Mouse (Mus musculus): ENCODE measurements around the gene Usp15. TPM values are rescaled to one million over a fixed set of nuclear protein-coding genes. Genes with fewer than 3 reads are reported as not detected.

Gene Usp15
- polyA plus RNA-seq, 1 experiment from 2014 or later = 64.8 TPM

- ATAC-seq = peak; percentile 82
- WGBS = under 1% methylated on average over 48 of the region's 48 CpGs
- H3K36me3 ChIP-seq (ENCODE audit: control insufficient read depth, insufficient read depth, low read length) = no peaks in the 10 kb centered on the region
- no peaks in the 10 kb centered on the region; the same call in 1 of the 2 replicates for H3K9me3 ChIP-seq (ENCODE audit: control insufficient read depth, low read length)
- peaks cover 11% of the 10 kb centered on the region for H3K4me1 ChIP-seq (ENCODE audit: control insufficient read depth, insufficient read depth, low read depth, low read length)
- H3K27me3 ChIP-seq (replicated peaks; ENCODE audit: control insufficient read depth, insufficient read depth, low read length) = no peaks in the 10 kb centered on the region
- H3K4me2 ChIP-seq (ENCODE audit: low read length) = peak overlapping the region; percentile 82
- peak overlapping the region; percentile 88 for H3K27ac ChIP-seq (ENCODE audit: low read depth, low read length)
- H3K4me3 ChIP-seq (ENCODE audit: low read length) = peak overlapping the region; percentile 98
- peak overlapping the region; percentile 97 for H3K9ac ChIP-seq (ENCODE audit: low read depth, low read length)
These were observed 121.0 kb downstream of the Usp15 start for GRCm38 (mm10) chr10:123075751-123076242.

GRCm38 (mm10) chr10:123071997-123072396 lies 124.8 kb downstream of the Usp15 start:
- Histone ChIP-seq H3K4me3 (ENCODE audit: low read length) (no peak overlapping the region), H3K27ac (ENCODE audit: low read depth, low read length) (no peak overlapping the region), H3K9ac (ENCODE audit: low read depth, low read length) (no peak overlapping the region), H3K4me2 (ENCODE audit: low read length) (no peak overlapping the region), H3K36me3 (ENCODE audit: control insufficient read depth, insufficient read depth, low read length) (no peaks in the 10 kb centered on the region; the same call in 1 of the 2 replicates), H3K27me3 (replicated peaks; ENCODE audit: control insufficient read depth, insufficient read depth, low read length) (no peaks in the 10 kb centered on the region), H3K9me3 (ENCODE audit: control insufficient read depth, low read length) (no peaks in the 10 kb centered on the region; the same call in 1 of the 2 replicates), H3K4me1 (ENCODE audit: control insufficient read depth, insufficient read depth, low read depth, low read length) (peaks cover 11% of the 10 kb centered on the region)
- no peak for ATAC-seq
- WGBS = 93% methylated on average over 2 of the region's 2 CpGs

- Histone ChIP-seq H3K4me2 (ENCODE audit: low read length) (no peak overlapping the region), H3K9ac (ENCODE audit: low read depth, low read length) (no peak overlapping the region), H3K4me3 (ENCODE audit: low read length) (no peak overlapping the region), H3K27ac (ENCODE audit: low read depth, low read length) (no peak overlapping the region), H3K27me3 (replicated peaks; ENCODE audit: control insufficient read depth, insufficient read depth, low read length) (no peaks in the 10 kb centered on the region), H3K36me3 (ENCODE audit: control insufficient read depth, insufficient read depth, low read length) (no peaks in the 10 kb centered on the region), H3K4me1 (ENCODE audit: control insufficient read depth, insufficient read depth, low read depth, low read length) (no peaks in the 10 kb centered on the region), H3K9me3 (ENCODE audit: control insufficient read depth, low read length) (no peaks in the 10 kb centered on the region)
- ATAC-seq = no peak
- whole genome bisulfite sequencing = 90% methylated on average over 2 of the region's 2 CpGs
These were observed 133.8 kb downstream of the Usp15 start for GRCm38 (mm10) chr10:123063021-123063420.

- WGBS = 90% methylated on average over 6 of the region's 6 CpGs
- H3K36me3 ChIP-seq (ENCODE audit: control insufficient read depth, insufficient read depth, low read length) = no peaks in the 10 kb centered on the region
- H3K9ac ChIP-seq (ENCODE audit: low read depth, low read length) = no peak overlapping the region
- no peaks in the 10 kb centered on the region for H3K4me1 ChIP-seq (ENCODE audit: control insufficient read depth, insufficient read depth, low read depth, low read length)
- no peak overlapping the region for H3K27ac ChIP-seq (ENCODE audit: low read depth, low read length)
- no peak overlapping the region for H3K4me3 ChIP-seq (ENCODE audit: low read length)
- H3K9me3 ChIP-seq (ENCODE audit: control insufficient read depth, low read length) = no peaks in the 10 kb centered on the region
- ATAC-seq = no peak
- no peak overlapping the region for H3K4me2 ChIP-seq (ENCODE audit: low read length)
- H3K27me3 ChIP-seq (replicated peaks; ENCODE audit: control insufficient read depth, insufficient read depth, low read length) = no peaks in the 10 kb centered on the region
These were observed 136.0 kb downstream of the Usp15 start for GRCm38 (mm10) chr10:123060831-123061230.

GRCm38 (mm10) chr10:123057082-123057481 lies 139.7 kb downstream of the Usp15 start:
- H3K9ac ChIP-seq (ENCODE audit: low read depth, low read length) = no peak overlapping the region
- WGBS = 88% methylated on average over 1 of the region's 1 CpGs

GRCm38 (mm10) chr10:123056463-123056862 lies 140.3 kb downstream of the Usp15 start:
- ATAC-seq = no peak
- H3K4me1 ChIP-seq (ENCODE audit: control insufficient read depth, insufficient read depth, low read depth, low read length) = no peaks in the 10 kb centered on the region
- 63% methylated on average over 10 of the region's 10 CpGs for WGBS
- no peak overlapping the region for H3K27ac ChIP-seq (ENCODE audit: low read depth, low read length)
- H3K4me3 ChIP-seq (ENCODE audit: low read length) = no peak overlapping the region
- no peaks in the 10 kb centered on the region; the same call in 1 of the 2 replicates for H3K36me3 ChIP-seq (ENCODE audit: control insufficient read depth, insufficient read depth, low read length)
- no peak overlapping the region for H3K9ac ChIP-seq (ENCODE audit: low read depth, low read length)
- H3K4me2 ChIP-seq (ENCODE audit: low read length) = no peak overlapping the region
- no peaks in the 10 kb centered on the region for H3K27me3 ChIP-seq (replicated peaks; ENCODE audit: control insufficient read depth, insufficient read depth, low read length)
- no peaks in the 10 kb centered on the region for H3K9me3 ChIP-seq (ENCODE audit: control insufficient read depth, low read length)

More at GRCm38 (mm10) chr10:123057082-123057481, 139.7 kb downstream of the Usp15 start:
- no peaks in the 10 kb centered on the region for H3K9me3 ChIP-seq (ENCODE audit: control insufficient read depth, low read length)
- H3K4me1 ChIP-seq (ENCODE audit: control insufficient read depth, insufficient read depth, low read depth, low read length) = no peaks in the 10 kb centered on the region
- no peak for ATAC-seq
- H3K4me3 ChIP-seq (ENCODE audit: low read length) = no peak overlapping the region
- no peaks in the 10 kb centered on the region for H3K36me3 ChIP-seq (ENCODE audit: control insufficient read depth, insufficient read depth, low read length)
- no peaks in the 10 kb centered on the region for H3K27me3 ChIP-seq (replicated peaks; ENCODE audit: control insufficient read depth, insufficient read depth, low read length)
- no peak overlapping the region for H3K27ac ChIP-seq (ENCODE audit: low read depth, low read length)
- H3K4me2 ChIP-seq (ENCODE audit: low read length) = no peak overlapping the region

- Histone ChIP-seq H3K27ac (ENCODE audit: low read depth, low read length) (no peak overlapping the region), H3K9ac (ENCODE audit: low read depth, low read length) (no peak overlapping the region), H3K9me3 (ENCODE audit: control insufficient read depth, low read length) (no peaks in the 10 kb centered on the region), H3K4me2 (ENCODE audit: low read length) (no peak overlapping the region), H3K27me3 (replicated peaks; ENCODE audit: control insufficient read depth, insufficient read depth, low read length) (no peaks in the 10 kb centered on the region), H3K36me3 (ENCODE audit: control insufficient read depth, insufficient read depth, low read length) (peaks cover 7% of the 10 kb centered on the region; the same call in 1 of the 2 replicates), H3K4me1 (ENCODE audit: control insufficient read depth, insufficient read depth, low read depth, low read length) (no peaks in the 10 kb centered on the region), H3K4me3 (ENCODE audit: low read length) (no peak overlapping the region)
- WGBS = 88% methylated on average over 9 of the region's 9 CpGs
- no peak for ATAC-seq
These were observed 141.4 kb downstream of the Usp15 start for GRCm38 (mm10) chr10:123055205-123056000.

Small RNAs within 50 kb of the gene (microRNA-seq; reads per million reads assigned to microRNA genes)
- gene Gm27920 = 1.9 reads per million

Other genes starting within 250 kb of the Usp15 start
- gene Mon2, start 120.5 kb downstream of the Usp15 start, polyA plus RNA-seq (2015; fragmentation: Nextera tagmentation; extraction: Ambion mirVana) = 15.1 and 24.3 TPM in 2 replicates
- 52.4 and 57.1 TPM in 2 replicates for gene Fam19a2, start 67.0 kb upstream of the Usp15 start, polyA plus RNA-seq (2015; fragmentation: Nextera tagmentation; extraction: Ambion mirVana)